Mouse (Mus musculus): ENCODE results near the gene Adam1b. TPM values are rescaled to one million over a fixed set of nuclear protein-coding genes. Genes with fewer than 3 reads are reported as not detected.

Gene Adam1b
- polyA plus RNA-seq, 1 experiment from 2014 or later: 0.13 TPM

- H3K9me3 ChIP-seq: no peaks in the 10 kb centered on the region
- WGBS: under 1% methylated on average over 86 of the region's 97 CpGs
- peak within 1 kb of the TSS; percentile 98 for H3K27ac ChIP-seq
- no peaks in the 10 kb centered on the region for H3K27me3 ChIP-seq
- peak within 1 kb of the TSS; percentile 83 for H3K4me2 ChIP-seq
- H3K4me1 ChIP-seq (replicated peaks): peaks cover 30% of the 10 kb centered on the region
- peak within 1 kb of the TSS; percentile 94 for H3K9ac ChIP-seq
- peaks cover 29% of the 10 kb centered on the region for H3K36me3 ChIP-seq
- H3K4me3 ChIP-seq: peak within 1 kb of the TSS; percentile 87
- ATAC-seq (ENCODE audit: low FRiP score): peak; percentile 94
Measured at GRCm38 (mm10) chr5:121452026-121452869, 51.0 kb downstream of the Adam1b start, which contains the start of gene Erp29. Erp29 (minus strand) TSS chr5:121452506.

GRCm38 (mm10) chr5:121451644-121452025, 51.6 kb downstream of the Adam1b start, which contains the start of gene Tmem116:
Tmem116 (plus strand) TSS chr5:121451893.
- Histone ChIP-seq H3K27me3 (no peaks in the 10 kb centered on the region), H3K9me3 (no peaks in the 10 kb centered on the region), H3K4me2 (peak within 1 kb of the TSS; percentile 83), H3K4me3 (peak within 1 kb of the TSS; percentile 87), H3K4me1 (replicated peaks) (peaks cover 30% of the 10 kb centered on the region), H3K27ac (peak within 1 kb of the TSS; percentile 98), H3K9ac (peak within 1 kb of the TSS; percentile 94), H3K36me3 (peaks cover 35% of the 10 kb centered on the region)
- WGBS: under 1% methylated on average over 17 of the region's 17 CpGs
- peak; percentile 32; the same call in 1 of the 2 replicates for ATAC-seq (ENCODE audit: low FRiP score)

GRCm38 (mm10) chr5:121451203-121451602, 52.0 kb downstream of the Adam1b start:
- ATAC-seq (ENCODE audit: low FRiP score): no peak
- Histone ChIP-seq H3K27me3 (no peaks in the 10 kb centered on the region), H3K9me3 (no peaks in the 10 kb centered on the region), H3K4me3 (peak overlapping the region; percentile 87), H3K4me1 (replicated peaks) (peaks cover 30% of the 10 kb centered on the region), H3K4me2 (peak overlapping the region; percentile 78), H3K9ac (peak overlapping the region; percentile 94), H3K36me3 (peaks cover 39% of the 10 kb centered on the region), H3K27ac (peak overlapping the region; percentile 98)
- WGBS: 30% methylated on average over 8 of the region's 8 CpGs

GRCm38 (mm10) chr5:121450476-121450875, 52.8 kb downstream of the Adam1b start:
- Histone ChIP-seq H3K4me1 (replicated peaks) (peaks cover 30% of the 10 kb centered on the region), H3K27ac (no peak overlapping the region), H3K9ac (no peak overlapping the region; the same call in 1 of the 2 replicates), H3K4me3 (peak overlapping the region; percentile 87; the same call in 1 of the 2 replicates), H3K9me3 (no peaks in the 10 kb centered on the region), H3K27me3 (no peaks in the 10 kb centered on the region), H3K4me2 (peak overlapping the region; percentile 78), H3K36me3 (peaks cover 47% of the 10 kb centered on the region)
- no peak for ATAC-seq (ENCODE audit: low FRiP score)
- 82% methylated on average over 9 of the region's 9 CpGs for WGBS

Other genes with a start within 250 kb of the Adam1b start
- 139 and 145 TPM in 2 replicates for gene Trafd1, start 117.8 kb downstream of the Adam1b start, polyA plus RNA-seq (2015; fragmentation: Nextera tagmentation; extraction: Ambion mirVana)
- gene Naa25, start 105.5 kb downstream of the Adam1b start, polyA plus RNA-seq (2015; fragmentation: Nextera tagmentation; extraction: Ambion mirVana): 47.7 and 51.8 TPM in 2 replicates
- 1.9 and 2.2 TPM in 2 replicates for gene Tmem116, start 51.5 kb downstream of the Adam1b start, polyA plus RNA-seq (2015; fragmentation: Nextera tagmentation; extraction: Ambion mirVana)
- gene Erp29, start 50.9 kb downstream of the Adam1b start, polyA plus RNA-seq (2015; fragmentation: Nextera tagmentation; extraction: Ambion mirVana): 165 and 166 TPM in 2 replicates
- 3.9 TPM in 2 replicates for gene Adam1a, start 42.0 kb upstream of the Adam1b start, polyA plus RNA-seq (2015; fragmentation: Nextera tagmentation; extraction: Ambion mirVana)
- not detected in 2 replicates for gene Gm42878, start 42.0 kb upstream of the Adam1b start, polyA plus RNA-seq (2015; fragmentation: Nextera tagmentation; extraction: Ambion mirVana)
- 55.0 and 59.7 TPM in 2 replicates for gene Mapkapk5, start 42.5 kb upstream of the Adam1b start, polyA plus RNA-seq (2015; fragmentation: Nextera tagmentation; extraction: Ambion mirVana)
- 104 and 109 TPM in 2 replicates for gene Aldh2, start 90.4 kb upstream of the Adam1b start, polyA plus RNA-seq (2015; fragmentation: Nextera tagmentation; extraction: Ambion mirVana)
- 1.7 and 1.8 TPM in 2 replicates for gene Acad12, start 115.5 kb upstream of the Adam1b start, polyA plus RNA-seq (2015; fragmentation: Nextera tagmentation; extraction: Ambion mirVana)
- 1.7 and 1.9 TPM in 2 replicates for gene Acad10, start 157.1 kb upstream of the Adam1b start, polyA plus RNA-seq (2015; fragmentation: Nextera tagmentation; extraction: Ambion mirVana)
- gene Brap, start 157.1 kb upstream of the Adam1b start, polyA plus RNA-seq (2015; fragmentation: Nextera tagmentation; extraction: Ambion mirVana): 44.3 and 44.5 TPM in 2 replicates
- gene Atxn2, start 207.9 kb upstream of the Adam1b start, polyA plus RNA-seq (2015; fragmentation: Nextera tagmentation; extraction: Ambion mirVana): 60.9 and 68.3 TPM in 2 replicates